Mouse (Mus musculus): ENCODE results near the gene Tmc6. TPM values are rescaled to one million over a fixed set of nuclear protein-coding genes. Genes with fewer than 3 reads are reported as not detected.

Gene Tmc6
- total and polyA plus RNA-seq, 3 experiments = 12.6 to 18.1 (median 15.7) TPM

DNA sequence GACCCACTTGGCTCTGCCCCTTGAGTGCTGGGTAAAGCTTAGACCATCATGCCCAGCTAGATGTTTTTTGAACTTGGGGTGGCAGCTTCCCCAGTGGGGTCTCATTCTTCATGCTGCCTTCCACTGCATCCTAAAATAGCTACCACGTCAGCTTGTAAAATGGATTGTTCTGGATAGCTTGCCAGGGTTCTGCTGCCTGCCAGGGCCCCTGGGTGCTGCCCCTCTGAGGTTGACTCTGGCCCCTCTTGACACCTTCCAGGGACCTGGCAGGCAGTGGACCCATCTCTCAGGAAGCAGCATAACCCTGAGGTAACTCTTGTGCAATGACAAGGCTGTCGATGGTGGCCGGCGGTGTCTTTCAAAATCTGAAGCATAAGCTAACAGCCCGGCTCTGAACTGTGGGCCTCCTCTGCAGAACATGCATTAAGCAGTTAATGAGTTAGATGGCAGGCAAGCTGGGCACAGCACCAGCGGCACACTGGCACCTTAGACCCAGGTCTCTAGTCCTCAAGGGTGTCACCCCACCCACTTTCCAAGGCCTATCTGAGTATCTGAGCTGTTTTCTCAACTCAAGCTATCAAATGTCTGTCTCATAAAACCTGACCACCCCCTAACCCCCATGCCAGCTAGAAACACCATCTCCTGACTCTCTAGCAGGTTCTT is 32.8 kb upstream of the Tmc6 start:
- no peak overlapping the region for H3K9ac ChIP-seq (ENCODE audit: low read depth, low read length)
- intact Hi-C loops (cut with DNase I) = no loop called here
- H3K36me3 ChIP-seq (ENCODE audit: control insufficient read depth, insufficient read depth, low read length) = no peaks in the 10 kb centered on the region
- 63% methylated on average over 6 of the region's 6 CpGs for WGBS
- no peak for DNase-seq
- peak overlapping the region; percentile 72 for H3K27ac ChIP-seq
- H3K4me3 ChIP-seq = no peak overlapping the region
- H3K79me2 ChIP-seq (replicated peaks; ENCODE audit: control insufficient read depth, insufficient read depth, low read length) = peaks cover 2% of the 10 kb centered on the region
- TF ChIP-seq EP300 (IDR thresholded peaks at IDR 0.05; ENCODE audit: insufficient read depth, low read depth, low read length) (no peak), POLR2A (IDR thresholded peaks at IDR 0.05; ENCODE audit: insufficient read depth, low read depth, low read length) (no peak), CTCF (IDR thresholded peaks at IDR 0.05) (no peak)
- H3K27me3 ChIP-seq (ENCODE audit: control insufficient read depth, insufficient read depth, low read length) = no peaks in the 10 kb centered on the region
- peaks cover 6% of the 10 kb centered on the region for H3K4me1 ChIP-seq (ENCODE audit: control insufficient read depth, insufficient read depth, low read length)

DNA sequence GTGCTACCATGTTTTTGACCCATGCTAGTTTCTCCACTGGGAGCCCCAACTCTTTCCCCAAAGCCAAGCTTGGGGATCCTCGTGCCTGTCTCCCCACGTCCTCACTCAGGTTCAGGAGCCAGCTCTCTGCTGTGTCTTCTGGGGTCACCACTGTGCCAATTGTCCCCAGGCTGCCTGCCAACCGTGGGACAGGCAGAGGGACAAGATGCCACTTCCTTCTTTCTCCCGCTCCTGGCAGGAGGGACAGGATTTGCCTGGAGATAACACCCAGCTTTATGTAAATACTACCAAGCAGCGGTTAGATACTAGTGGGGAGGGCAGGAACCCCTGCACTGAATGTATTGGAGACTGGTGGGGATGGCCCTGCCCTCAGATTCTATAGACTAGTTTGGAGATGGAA is 31.9 kb upstream of the Tmc6 start:
- DNase-seq = no peak
- no peaks in the 10 kb centered on the region for H3K36me3 ChIP-seq (ENCODE audit: control insufficient read depth, insufficient read depth, low read length)
- H3K27ac ChIP-seq = peak overlapping the region; percentile 72
- H3K9ac ChIP-seq (ENCODE audit: low read depth, low read length) = no peak overlapping the region
- peaks cover 6% of the 10 kb centered on the region for H3K4me1 ChIP-seq (ENCODE audit: control insufficient read depth, insufficient read depth, low read length)
- peaks cover 2% of the 10 kb centered on the region for H3K79me2 ChIP-seq (replicated peaks; ENCODE audit: control insufficient read depth, insufficient read depth, low read length)
- no peak overlapping the region for H3K4me3 ChIP-seq
- no peaks in the 10 kb centered on the region for H3K27me3 ChIP-seq (ENCODE audit: control insufficient read depth, insufficient read depth, low read length)
- 38% methylated on average over 5 of the region's 5 CpGs for whole genome bisulfite sequencing
- TF ChIP-seq POLR2A (IDR thresholded peaks at IDR 0.05; ENCODE audit: insufficient read depth, low read depth, low read length) = no peak
- TF ChIP-seq CTCF (IDR thresholded peaks at IDR 0.05) = no peak
- TF ChIP-seq EP300 (IDR thresholded peaks at IDR 0.05; ENCODE audit: insufficient read depth, low read depth, low read length) = no peak
- intact Hi-C loops (cut with DNase I) = no loop called here

DNA sequence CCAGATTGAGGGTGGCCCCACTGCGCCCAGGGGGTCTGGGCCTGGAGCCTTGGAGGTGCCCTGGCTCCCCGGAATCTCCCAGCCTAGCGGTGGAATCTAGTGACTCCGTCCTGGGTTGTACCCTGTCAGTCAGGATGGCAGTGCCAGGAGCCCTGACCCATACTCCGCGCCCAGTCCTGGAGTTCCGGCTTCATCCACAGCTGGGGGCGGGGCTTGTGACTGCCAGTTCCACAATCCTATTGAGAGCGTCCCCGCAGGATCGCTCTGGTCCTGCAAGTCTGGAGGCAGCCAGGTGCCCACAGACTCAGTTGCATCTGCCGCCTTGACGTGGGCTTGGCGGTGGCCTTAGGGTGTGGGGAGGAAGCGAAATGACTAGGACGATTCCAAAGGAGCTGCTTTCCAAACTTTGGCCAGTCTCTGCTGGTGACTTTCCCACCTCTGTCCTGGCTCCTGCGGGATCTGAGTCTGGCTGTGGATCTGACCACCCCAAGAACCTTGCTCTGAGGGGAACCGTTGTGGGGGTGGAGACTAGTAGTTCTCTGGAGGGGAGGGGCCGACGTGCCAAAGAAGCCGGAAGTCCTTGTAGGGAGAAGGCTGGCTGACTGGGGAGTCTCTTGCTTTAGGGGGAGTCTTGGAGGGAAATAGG is 28.5 kb upstream of the Tmc6 start:
- intact Hi-C loops (cut with DNase I) = loop anchor here (1.0 kb wide), 1 partner anchor 13 kb away; no protein-coding TSS in a partner anchor
- peak overlapping the region; percentile 94 for H3K9ac ChIP-seq (ENCODE audit: low read depth, low read length)
- DNase-seq = peak; percentile 89 to 90
- H3K27me3 ChIP-seq (ENCODE audit: control insufficient read depth, insufficient read depth, low read length) = no peaks in the 10 kb centered on the region
- peaks cover 2% of the 10 kb centered on the region for H3K79me2 ChIP-seq (replicated peaks; ENCODE audit: control insufficient read depth, insufficient read depth, low read length)
- WGBS = 1% methylated on average over 21 of the region's 21 CpGs
- no peaks in the 10 kb centered on the region for H3K36me3 ChIP-seq (ENCODE audit: control insufficient read depth, insufficient read depth, low read length)
- peaks cover 2% of the 10 kb centered on the region for H3K4me1 ChIP-seq (ENCODE audit: control insufficient read depth, insufficient read depth, low read length)
- H3K27ac ChIP-seq = peak overlapping the region; percentile 90
- 0 out of 2 replicates have a peak, but pooled peaks have one; percentile 42 for TF ChIP-seq EP300 (IDR thresholded peaks at IDR 0.05; ENCODE audit: insufficient read depth, low read depth, low read length)
- TF ChIP-seq CTCF (IDR thresholded peaks at IDR 0.05) = peak; percentile 73
- 0 out of 2 replicates have a peak, but pooled peaks have one; percentile 37 for TF ChIP-seq POLR2A (IDR thresholded peaks at IDR 0.05; ENCODE audit: insufficient read depth, low read depth, low read length)
- H3K4me3 ChIP-seq = peak overlapping the region; percentile 96

DNA sequence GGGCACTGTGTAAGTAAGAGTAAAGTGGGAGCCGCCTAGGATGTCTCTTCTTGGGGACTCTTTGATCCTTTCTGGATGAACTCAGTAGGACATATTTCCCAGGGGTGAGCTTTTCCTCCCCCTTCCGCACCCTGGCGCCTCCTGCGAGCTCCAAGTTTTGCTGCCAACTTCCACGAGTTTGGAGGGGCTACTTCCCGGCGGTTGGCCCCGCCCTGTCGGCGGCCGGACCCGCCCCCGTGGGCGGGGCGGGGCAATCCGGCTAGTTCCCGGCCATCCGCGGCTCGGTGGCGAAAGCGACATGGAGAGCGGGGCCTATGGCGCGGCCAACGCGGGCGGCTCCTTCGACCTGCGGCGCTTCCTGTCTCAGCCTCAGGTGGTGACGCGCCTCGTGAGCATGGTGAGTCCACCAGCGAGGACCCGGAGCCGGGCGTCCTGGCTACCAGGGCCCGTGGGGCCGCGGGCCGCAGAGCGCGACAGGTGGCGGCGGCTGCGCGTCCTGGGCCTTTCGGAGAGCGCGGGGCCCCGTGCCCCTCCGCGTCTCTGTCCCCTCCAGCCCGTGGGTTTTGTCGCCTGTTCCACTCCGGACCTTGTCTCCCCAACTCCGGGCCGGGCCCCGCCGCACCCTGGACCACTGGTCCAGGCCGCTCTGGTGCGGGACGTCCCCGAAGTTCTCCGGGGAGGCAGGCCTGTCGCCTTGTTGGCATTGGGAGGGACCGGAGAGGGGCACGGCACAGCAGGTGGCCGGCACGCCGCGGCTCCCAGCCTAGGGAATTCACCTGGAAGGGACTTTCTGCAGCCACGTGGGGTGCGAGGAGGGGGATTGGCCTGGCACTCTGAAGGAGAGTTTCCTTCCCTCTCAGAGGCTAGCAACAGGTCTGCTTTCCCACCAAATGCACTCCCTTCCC is 27.7 kb upstream of the Tmc6 start, which contains the start of the genes Gm20708 and Syngr2:
Gm20708 (plus strand) TSS at position 262 of the 905 bp plus-strand sequence.
Syngr2 (plus strand) TSS at position 262 of the 905 bp plus-strand sequence.
- H3K27me3 ChIP-seq (ENCODE audit: control insufficient read depth, insufficient read depth, low read length) = no peaks in the 10 kb centered on the region
- peaks cover 2% of the 10 kb centered on the region for H3K4me1 ChIP-seq (ENCODE audit: control insufficient read depth, insufficient read depth, low read length)
- H3K9ac ChIP-seq (ENCODE audit: low read depth, low read length) = peak within 1 kb of the TSS; percentile 94
- peak within 1 kb of the TSS; percentile 96 for H3K4me3 ChIP-seq
- peaks cover 2% of the 10 kb centered on the region for H3K79me2 ChIP-seq (replicated peaks; ENCODE audit: control insufficient read depth, insufficient read depth, low read length)
- H3K36me3 ChIP-seq (ENCODE audit: control insufficient read depth, insufficient read depth, low read length) = no peaks in the 10 kb centered on the region
- TF ChIP-seq CTCF (IDR thresholded peaks at IDR 0.05) = no peak
- peak; percentile 65 for TF ChIP-seq POLR2A (IDR thresholded peaks at IDR 0.05; ENCODE audit: insufficient read depth, low read depth, low read length)
- no peak for TF ChIP-seq EP300 (IDR thresholded peaks at IDR 0.05; ENCODE audit: insufficient read depth, low read depth, low read length)
- peak; percentile 89 to 90 for DNase-seq
- under 1% methylated on average over 75 of the region's 75 CpGs for WGBS
- intact Hi-C loops (cut with DNase I) = loop anchor here (1.0 kb wide), 1 partner anchor 14 kb away; no protein-coding TSS in a partner anchor
- peak within 1 kb of the TSS; percentile 90 for H3K27ac ChIP-seq

DNA sequence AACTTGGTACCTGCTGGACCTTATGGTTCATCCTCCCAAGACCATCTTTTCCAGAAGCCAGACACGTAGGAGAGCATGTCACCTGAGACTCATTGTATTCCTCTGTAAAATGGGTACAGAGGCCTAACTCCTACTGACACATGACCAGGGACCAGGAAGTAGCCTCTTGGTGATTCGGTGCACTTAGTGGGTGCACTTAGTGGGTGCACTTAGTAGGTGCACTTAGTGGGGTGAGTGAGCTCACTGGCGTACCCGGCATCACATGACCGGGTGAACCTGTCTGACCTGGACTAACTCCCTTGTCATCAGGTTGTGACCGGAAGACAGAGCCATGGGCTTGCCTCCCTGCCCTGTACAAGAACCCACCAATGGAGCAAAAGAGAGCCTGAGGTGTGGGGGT is 24.8 kb upstream of the Tmc6 start:
- no peak overlapping the region for H3K9ac ChIP-seq (ENCODE audit: low read depth, low read length)
- no peaks in the 10 kb centered on the region for H3K27me3 ChIP-seq (ENCODE audit: control insufficient read depth, insufficient read depth, low read length)
- intact Hi-C loops (cut with DNase I) = no loop called here
- TF ChIP-seq POLR2A (IDR thresholded peaks at IDR 0.05; ENCODE audit: insufficient read depth, low read depth, low read length) (no peak), EP300 (IDR thresholded peaks at IDR 0.05; ENCODE audit: insufficient read depth, low read depth, low read length) (no peak), CTCF (IDR thresholded peaks at IDR 0.05) (no peak)
- WGBS = 92% methylated on average over 6 of the region's 6 CpGs
- peaks cover 2% of the 10 kb centered on the region; the same call in 1 of the 2 replicates for H3K79me2 ChIP-seq (replicated peaks; ENCODE audit: control insufficient read depth, insufficient read depth, low read length)
- H3K4me3 ChIP-seq = no peak overlapping the region
- H3K27ac ChIP-seq = no peak overlapping the region
- DNase-seq = no peak
- peaks cover 2% of the 10 kb centered on the region for H3K4me1 ChIP-seq (ENCODE audit: control insufficient read depth, insufficient read depth, low read length)
- H3K36me3 ChIP-seq (ENCODE audit: control insufficient read depth, insufficient read depth, low read length) = no peaks in the 10 kb centered on the region
